Mouse (Mus musculus): ENCODE results near the gene 4632433K11Rik. TPM values are rescaled to one million over a fixed set of nuclear protein-coding genes. Genes with fewer than 3 reads are reported as not detected.
"Not testable (repeated sequence)": the region's sequence is repeated elsewhere in the genome, so short reads cannot be mapped to it uniquely, and the experiment has no call there.

Gene 4632433K11Rik
- polyA plus RNA-seq, 1 experiment from 2014 or later, result not detected

DNA sequence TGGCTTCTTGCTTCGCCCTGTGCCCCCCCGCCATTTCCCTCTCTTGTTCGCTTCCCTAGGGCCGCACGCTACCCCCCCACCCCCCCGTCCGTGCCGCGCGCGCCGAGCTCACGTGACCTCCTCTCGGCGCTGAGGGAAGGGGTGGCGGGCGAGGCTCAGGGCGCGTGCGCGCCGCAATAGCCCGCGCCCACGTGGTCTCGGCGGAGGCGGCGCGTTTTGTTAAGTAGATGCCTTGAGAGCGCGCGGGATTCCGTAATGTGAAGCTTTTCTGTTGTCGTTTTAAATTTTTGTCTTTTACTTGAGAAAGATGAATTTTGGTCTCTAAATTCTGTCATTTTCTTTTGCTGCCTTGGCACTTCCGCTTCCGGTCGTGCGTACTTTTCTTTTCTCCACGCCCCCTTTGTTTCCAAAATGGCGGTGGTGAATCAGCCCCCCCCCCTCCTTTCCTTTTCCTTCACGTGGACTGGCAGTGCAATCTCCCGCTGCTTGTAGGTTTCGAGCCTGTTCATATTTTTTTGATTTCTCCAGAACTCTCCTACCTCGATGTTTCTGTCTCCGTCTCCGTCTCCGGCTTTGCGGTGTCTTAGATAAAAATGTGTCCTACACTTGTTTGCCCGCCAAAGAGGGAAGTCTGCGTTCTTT, 28.6 kb downstream of the 4632433K11Rik start:
- H3K36me3 ChIP-seq (ENCODE audit: control insufficient read depth, insufficient read depth, low read length), result peaks cover 5% of the 10 kb centered on the region; the same call in 1 of the 2 replicates
- peak overlapping the region; percentile 99 for H3K27ac ChIP-seq (ENCODE audit: low read depth, low read length)
- peaks cover 15% of the 10 kb centered on the region; the same call in 1 of the 2 replicates for H3K4me1 ChIP-seq (ENCODE audit: control insufficient read depth, insufficient read depth, low read length)
- under 1% methylated on average over 51 of the region's 51 CpGs for WGBS (ENCODE audit: insufficient replicate concordance)
- H3K9ac ChIP-seq (ENCODE audit: low read depth, low read length), result peak overlapping the region; percentile 95
- peak; percentile 65 for ATAC-seq (replicated peaks; ENCODE audit: insufficient number of reproducible peaks, low FRiP score, low TSS enrichment)
- H3K27me3 ChIP-seq (ENCODE audit: control insufficient read depth, insufficient read depth, low read length), result peaks cover 14% of the 10 kb centered on the region
- peak overlapping the region; percentile 78 for H3K4me3 ChIP-seq (ENCODE audit: low read depth, low read length)
- peak overlapping the region; percentile 87 for H3K4me2 ChIP-seq
- H3K9me3 ChIP-seq (replicated peaks; ENCODE audit: control insufficient read depth, low read length), result no peaks in the 10 kb centered on the region

GRCm38 (mm10) chr7:5064886-5065285, 31.0 kb downstream of the 4632433K11Rik start:
- no peak overlapping the region; the same call in 1 of the 2 replicates for H3K4me2 ChIP-seq
- no peak for ATAC-seq (replicated peaks; ENCODE audit: insufficient number of reproducible peaks, low FRiP score, low TSS enrichment)
- no peaks in the 10 kb centered on the region for H3K9me3 ChIP-seq (replicated peaks; ENCODE audit: control insufficient read depth, low read length)
- no peak overlapping the region for H3K9ac ChIP-seq (ENCODE audit: low read depth, low read length)
- WGBS (ENCODE audit: insufficient replicate concordance), result 92% methylated on average over 6 of the region's 6 CpGs
- peaks cover 13% of the 10 kb centered on the region; the same call in 1 of the 2 replicates for H3K4me1 ChIP-seq (ENCODE audit: control insufficient read depth, insufficient read depth, low read length)
- H3K36me3 ChIP-seq (ENCODE audit: control insufficient read depth, insufficient read depth, low read length), result peaks cover 26% of the 10 kb centered on the region
- no peak overlapping the region for H3K4me3 ChIP-seq (ENCODE audit: low read depth, low read length)
- H3K27ac ChIP-seq (ENCODE audit: low read depth, low read length), result no peak overlapping the region
- H3K27me3 ChIP-seq (ENCODE audit: control insufficient read depth, insufficient read depth, low read length), result no peaks in the 10 kb centered on the region

DNA sequence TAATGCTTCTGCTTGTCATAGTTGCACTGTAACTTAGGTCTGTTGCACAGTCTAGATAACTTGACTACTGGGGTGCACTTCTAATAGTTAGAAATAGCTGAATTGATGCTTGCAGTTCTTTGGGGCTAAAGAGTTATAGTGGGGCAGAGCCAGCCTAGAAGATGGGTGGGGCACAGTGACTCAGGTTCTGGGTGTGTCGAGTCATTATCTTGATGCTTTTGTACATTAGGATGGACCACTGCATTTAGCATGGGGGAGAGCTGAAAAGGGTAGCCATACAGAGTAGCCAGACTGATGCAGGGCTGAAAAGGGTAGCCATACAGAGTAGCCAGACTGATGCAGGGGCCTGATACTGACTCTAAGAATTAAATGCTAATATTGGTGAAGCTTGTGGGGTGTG, 39.7 kb downstream of the 4632433K11Rik start:
- no peaks in the 10 kb centered on the region for H3K9me3 ChIP-seq (replicated peaks; ENCODE audit: control insufficient read depth, low read length)
- H3K27me3 ChIP-seq (ENCODE audit: control insufficient read depth, insufficient read depth, low read length), result no peaks in the 10 kb centered on the region
- H3K4me3 ChIP-seq (ENCODE audit: low read depth, low read length), result no peak overlapping the region
- H3K4me2 ChIP-seq, result peak overlapping the region; percentile 19; the same call in 1 of the 2 replicates
- H3K36me3 ChIP-seq (ENCODE audit: control insufficient read depth, insufficient read depth, low read length), result peaks cover 61% of the 10 kb centered on the region
- H3K27ac ChIP-seq (ENCODE audit: low read depth, low read length), result no peak overlapping the region
- ATAC-seq (replicated peaks; ENCODE audit: insufficient number of reproducible peaks, low FRiP score, low TSS enrichment), result no peak; the same call in 1 of the 2 replicates
- H3K4me1 ChIP-seq (ENCODE audit: control insufficient read depth, insufficient read depth, low read length), result peaks cover 2% of the 10 kb centered on the region; the same call in 1 of the 2 replicates
- H3K9ac ChIP-seq (ENCODE audit: low read depth, low read length), result no peak overlapping the region
- WGBS (ENCODE audit: insufficient replicate concordance), result 72% methylated on average over 1 of the region's 1 CpGs

- peaks cover 2% of the 10 kb centered on the region; the same call in 1 of the 2 replicates for H3K4me1 ChIP-seq (ENCODE audit: control insufficient read depth, insufficient read depth, low read length)
- no peak overlapping the region for H3K4me2 ChIP-seq
- H3K9me3 ChIP-seq (replicated peaks; ENCODE audit: control insufficient read depth, low read length), result no peaks in the 10 kb centered on the region
- no peak overlapping the region for H3K9ac ChIP-seq (ENCODE audit: low read depth, low read length)
- no peak overlapping the region for H3K27ac ChIP-seq (ENCODE audit: low read depth, low read length)
- 93% methylated on average over 5 of the region's 5 CpGs for WGBS (ENCODE audit: insufficient replicate concordance)
- H3K36me3 ChIP-seq (ENCODE audit: control insufficient read depth, insufficient read depth, low read length), result peaks cover 53% of the 10 kb centered on the region
- no peak for ATAC-seq (replicated peaks; ENCODE audit: insufficient number of reproducible peaks, low FRiP score, low TSS enrichment)
- H3K27me3 ChIP-seq (ENCODE audit: control insufficient read depth, insufficient read depth, low read length), result no peaks in the 10 kb centered on the region
- no peak overlapping the region for H3K4me3 ChIP-seq (ENCODE audit: low read depth, low read length)
Measured at GRCm38 (mm10) chr7:5074984-5075383, 41.1 kb downstream of the 4632433K11Rik start.

GRCm38 (mm10) chr7:5076931-5077330, 43.0 kb downstream of the 4632433K11Rik start:
- H3K9me3 ChIP-seq (replicated peaks; ENCODE audit: control insufficient read depth, low read length), result no peaks in the 10 kb centered on the region
- H3K27ac ChIP-seq (ENCODE audit: low read depth, low read length), result no peak overlapping the region
- H3K4me2 ChIP-seq, result no peak overlapping the region
- H3K36me3 ChIP-seq (ENCODE audit: control insufficient read depth, insufficient read depth, low read length), result peaks cover 34% of the 10 kb centered on the region
- no peak overlapping the region for H3K4me3 ChIP-seq (ENCODE audit: low read depth, low read length)
- no peak for ATAC-seq (replicated peaks; ENCODE audit: insufficient number of reproducible peaks, low FRiP score, low TSS enrichment)
- no peaks in the 10 kb centered on the region for H3K27me3 ChIP-seq (ENCODE audit: control insufficient read depth, insufficient read depth, low read length)
- no peak overlapping the region for H3K9ac ChIP-seq (ENCODE audit: low read depth, low read length)
- peaks cover 12% of the 10 kb centered on the region for H3K4me1 ChIP-seq (ENCODE audit: control insufficient read depth, insufficient read depth, low read length)
- WGBS (ENCODE audit: insufficient replicate concordance), result 76% methylated on average over 2 of the region's 2 CpGs

DNA sequence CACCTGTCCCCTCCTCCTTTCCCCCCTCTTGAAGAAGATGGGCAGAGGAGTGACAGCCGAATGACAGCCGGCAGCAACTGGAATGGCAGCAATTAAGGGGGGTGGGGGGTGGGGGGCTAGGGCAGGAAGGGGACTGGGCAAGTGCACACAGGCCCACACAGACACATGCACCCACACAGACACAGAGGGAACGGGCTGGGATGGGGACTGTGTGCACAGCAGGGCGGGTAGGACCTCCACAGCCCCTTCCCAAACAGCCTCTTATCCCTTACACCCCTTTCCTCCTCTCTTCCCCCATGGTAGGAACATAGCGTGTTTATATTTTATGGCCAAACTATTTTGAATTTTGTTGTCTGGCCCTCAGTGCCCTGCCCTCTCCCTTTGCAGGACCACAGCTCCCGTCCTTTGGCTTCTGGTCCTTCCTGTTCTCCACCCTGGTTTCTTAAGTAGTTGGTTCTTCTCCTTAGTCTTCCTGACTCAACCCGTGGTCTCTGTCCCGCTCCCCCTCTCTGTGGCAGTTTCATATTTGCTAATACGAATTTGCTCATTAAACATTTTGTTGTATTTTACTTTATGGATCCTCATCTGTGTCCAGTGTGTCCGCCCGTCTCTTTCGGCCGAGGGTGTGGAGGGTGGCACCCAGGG, 45.6 kb downstream of the 4632433K11Rik start:
- Histone ChIP-seq H3K27ac (ENCODE audit: low read depth, low read length) (peak overlapping the region; percentile 95), H3K4me1 (ENCODE audit: control insufficient read depth, insufficient read depth, low read length) (peaks cover 15% of the 10 kb centered on the region), H3K4me2 (peak overlapping the region; percentile 70), H3K4me3 (ENCODE audit: low read depth, low read length) (peak overlapping the region; percentile 81), H3K36me3 (ENCODE audit: control insufficient read depth, insufficient read depth, low read length) (peaks cover 21% of the 10 kb centered on the region), H3K9ac (ENCODE audit: low read depth, low read length) (peak overlapping the region; percentile 91; the same call in 1 of the 2 replicates)
- H3K27me3 ChIP-seq (ENCODE audit: control insufficient read depth, insufficient read depth, low read length); H3K9me3 ChIP-seq (replicated peaks; ENCODE audit: control insufficient read depth, low read length): not testable (repeated sequence)
- 50% methylated on average over 9 of the region's 13 CpGs for WGBS (ENCODE audit: insufficient replicate concordance)
- ATAC-seq (replicated peaks; ENCODE audit: insufficient number of reproducible peaks, low FRiP score, low TSS enrichment), result 0 out of 2 replicates have a peak, but pooled peaks have one; percentile 7

GRCm38 (mm10) chr7:5080010-5080751, 46.3 kb downstream of the 4632433K11Rik start, which contains the start of gene Epn1:
Gene Epn1 (plus strand): TSS chr7:5080235.
- peaks cover 15% of the 10 kb centered on the region for H3K4me1 ChIP-seq (ENCODE audit: control insufficient read depth, insufficient read depth, low read length)
- WGBS (ENCODE audit: insufficient replicate concordance), result under 1% methylated on average over 81 of the region's 81 CpGs
- H3K9me3 ChIP-seq (replicated peaks; ENCODE audit: control insufficient read depth, low read length), result no peaks in the 10 kb centered on the region
- H3K4me3 ChIP-seq (ENCODE audit: low read depth, low read length), result peak within 1 kb of the TSS; percentile 81
- peak within 1 kb of the TSS; percentile 70 for H3K4me2 ChIP-seq
- no peaks in the 10 kb centered on the region for H3K27me3 ChIP-seq (ENCODE audit: control insufficient read depth, insufficient read depth, low read length)
- ATAC-seq (replicated peaks; ENCODE audit: insufficient number of reproducible peaks, low FRiP score, low TSS enrichment), result peak; percentile 95
- peak within 1 kb of the TSS; percentile 95 for H3K27ac ChIP-seq (ENCODE audit: low read depth, low read length)
- peaks cover 19% of the 10 kb centered on the region for H3K36me3 ChIP-seq (ENCODE audit: control insufficient read depth, insufficient read depth, low read length)
- H3K9ac ChIP-seq (ENCODE audit: low read depth, low read length), result peak within 1 kb of the TSS; percentile 91

DNA sequence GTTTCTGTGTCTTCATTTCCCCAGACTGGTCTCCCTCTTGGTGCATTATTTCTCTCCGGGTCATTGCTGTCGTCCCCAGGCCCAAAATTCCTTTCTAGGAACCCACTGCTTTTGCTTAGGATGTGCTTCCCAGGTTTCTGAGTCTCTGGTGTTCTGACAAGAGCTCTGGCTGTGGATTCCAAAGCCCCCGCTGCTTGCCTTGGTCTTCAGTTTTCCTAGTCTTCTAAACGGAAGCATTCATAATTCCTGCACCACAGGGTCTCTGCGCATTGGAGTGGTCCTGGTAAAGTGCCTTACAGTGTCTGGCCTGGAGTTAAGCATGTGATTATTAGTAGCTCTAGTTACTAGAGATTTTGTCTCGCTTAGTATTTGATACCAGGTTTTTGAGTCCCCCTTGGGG, 46.9 kb downstream of the 4632433K11Rik start:
- ATAC-seq (replicated peaks; ENCODE audit: insufficient number of reproducible peaks, low FRiP score, low TSS enrichment), result no peak
- Histone ChIP-seq H3K4me1 (ENCODE audit: control insufficient read depth, insufficient read depth, low read length) (peaks cover 18% of the 10 kb centered on the region), H3K27me3 (ENCODE audit: control insufficient read depth, insufficient read depth, low read length) (no peaks in the 10 kb centered on the region), H3K4me3 (ENCODE audit: low read depth, low read length) (peak overlapping the region; percentile 81), H3K36me3 (ENCODE audit: control insufficient read depth, insufficient read depth, low read length) (peaks cover 21% of the 10 kb centered on the region; the same call in 1 of the 2 replicates), H3K4me2 (peak overlapping the region; percentile 70), H3K9ac (ENCODE audit: low read depth, low read length) (peak overlapping the region; percentile 91), H3K27ac (ENCODE audit: low read depth, low read length) (peak overlapping the region; percentile 95), H3K9me3 (replicated peaks; ENCODE audit: control insufficient read depth, low read length) (no peaks in the 10 kb centered on the region)
- 17% methylated on average over 6 of the region's 6 CpGs for WGBS (ENCODE audit: insufficient replicate concordance)

Data from heart, embryonic 11.5 days (tissue).